29 mouse cellular contexts compared by ENCODE assay signal in genomic region chr2:131689996-131690395, GRCm38 (mm10).
"Had no signal": no experiment of that assay in that cellular context is flagged by ENCODE, and none has a peak within 500 bp of the region (broad histone marks: within the 10 kb centered on the region; RNA-seq: fewer than 3 reads in every experiment).

No protein-coding gene starts in this region.

- H3K4me1 ChIP-seq: kidney, embryonic 15.5 days; limb, embryonic 15.5 days; liver, embryonic 12.5 days had no signal

- H3K4me3 ChIP-seq: gastrocnemius, adult 2 months; heart, adult 2 months; heart, embryonic 13.5 days; heart, embryonic 15.5 days; kidney, embryonic 15.5 days; limb, embryonic 13.5 days; limb, embryonic 15.5 days; liver, embryonic 12.5 days had no signal

- H3K9ac ChIP-seq: heart, embryonic 13.5 days; heart, embryonic 15.5 days; hindbrain, embryonic 14.5 days; kidney, embryonic 15.5 days; limb, embryonic 13.5 days; limb, embryonic 15.5 days; liver, embryonic 12.5 days; liver, embryonic 14.5 days had no signal

- H3K27me3 ChIP-seq: heart, embryonic 13.5 days; heart, embryonic 15.5 days; kidney, embryonic 15.5 days; limb, embryonic 13.5 days; limb, embryonic 15.5 days; liver, embryonic 12.5 days had no signal

- H3K27ac ChIP-seq: gastrocnemius, adult 2 months; heart, adult 2 months; heart, embryonic 13.5 days; heart, embryonic 15.5 days; hindbrain, embryonic 14.5 days; kidney, embryonic 15.5 days; kidney, postnatal 0 days; limb, embryonic 13.5 days; limb, embryonic 15.5 days; liver, embryonic 12.5 days; liver, embryonic 14.5 days had no signal

- H3K36me3 ChIP-seq: heart, embryonic 13.5 days; heart, embryonic 15.5 days; kidney, embryonic 15.5 days; limb, embryonic 13.5 days; limb, embryonic 15.5 days; liver, embryonic 12.5 days had no signal

- DNase-seq: gastrocnemius, adult 2 months; gastrocnemius, postnatal 10 days; gastrocnemius, postnatal 25 days; heart, adult 11 months; heart, adult 2 months; heart, postnatal 14 days; heart, postnatal 36 days; kidney, adult 11 months; kidney, adult 2 months; kidney, adult 9 months; kidney, postnatal 14 days; kidney, postnatal 36 days; layer of hippocampus, adult 9-11 months; layer of hippocampus, postnatal 36 days; left cerebral cortex, postnatal 4 days; lung, adult 18-20 months had no signal

- ATAC-seq: hindbrain, embryonic 16.5 days; inflammation-experienced regulatory T-cells, adult 6 months; intestine, embryonic 16.5 days; liver, embryonic 12.5 days had no signal

- H3K9me3 ChIP-seq: heart, embryonic 13.5 days; heart, embryonic 15.5 days; kidney, embryonic 15.5 days; limb, embryonic 13.5 days; limb, embryonic 15.5 days; liver, embryonic 12.5 days had no signal

- H3K4me2 ChIP-seq: heart, embryonic 11.5 days; heart, embryonic 13.5 days; heart, embryonic 15.5 days; hindbrain, embryonic 14.5 days; kidney, embryonic 15.5 days; limb, embryonic 13.5 days; limb, embryonic 15.5 days; liver, embryonic 12.5 days had no signal
